Mouse (Mus musculus): ENCODE data around the gene Ralgapa2.

- TF ChIP-seq CTCF (IDR thresholded peaks at IDR 0.05) (no peak), POLR2A (IDR thresholded peaks at IDR 0.05; ENCODE audit: insufficient read depth, low read depth, low read length) (no peak)
Observed at GRCm38 (mm10) chr2:146197947-146198346, 314.2 kb downstream of the Ralgapa2 start.
